Mouse (Mus musculus) brain, embryonic 14.5 days (tissue): ENCODE measurements at regions not wholly inside any gene's neighbourhood (a gene's known extent, or its start where the extent isn't known, plus 50 kb on each side); places are given as distances from the start of the nearest gene placed in this dataset.

Experiments used
- CTCF ChIP-seq: fragments of 200-500 bp; IDR thresholded peaks from 2 replicates; pipeline ENCODE4 v1.5.1; 2012; ENCODE audit warnings: inconsistent platforms, mild to moderate bottlenecking, moderate library complexity, borderline replicate concordance; ENCODE audit not compliant: insufficient read depth, insufficient read length; ENCODE audit errors: extremely low read depth
- POLR2A ChIP-seq: fragments of 200-500 bp; IDR thresholded peaks from 2 replicates; pipeline ENCODE4 v1.6.1; 2012; ENCODE audit warnings: mild to moderate bottlenecking, inconsistent platforms, borderline replicate concordance; ENCODE audit not compliant: poor library complexity, insufficient read depth, insufficient read length, severe bottlenecking; ENCODE audit errors: extremely low read depth

DNA sequence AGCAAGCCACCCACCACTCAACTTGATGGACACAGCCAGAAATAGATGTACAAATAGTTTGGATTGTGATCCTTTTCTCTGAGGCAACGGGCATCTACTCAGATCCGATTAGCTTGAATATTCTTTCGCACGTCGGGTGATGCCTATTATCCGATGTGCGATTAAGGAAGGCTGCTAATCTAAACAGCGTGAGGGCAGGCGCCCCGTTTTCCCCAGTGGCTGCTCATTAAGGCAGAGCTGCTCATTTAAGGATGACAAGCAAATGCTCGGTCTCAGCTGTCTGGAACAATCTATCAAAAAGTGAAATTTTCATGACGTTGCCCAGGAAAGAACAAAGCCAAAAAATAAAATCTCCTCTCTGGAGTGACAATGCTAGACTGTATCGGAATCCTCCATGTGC is 348.1 kb upstream of the Tbx3 start:
- TF ChIP-seq CTCF (no peak), POLR2A (no peak)
